Mouse (Mus musculus): ENCODE data around the gene Timp3.

DNA sequence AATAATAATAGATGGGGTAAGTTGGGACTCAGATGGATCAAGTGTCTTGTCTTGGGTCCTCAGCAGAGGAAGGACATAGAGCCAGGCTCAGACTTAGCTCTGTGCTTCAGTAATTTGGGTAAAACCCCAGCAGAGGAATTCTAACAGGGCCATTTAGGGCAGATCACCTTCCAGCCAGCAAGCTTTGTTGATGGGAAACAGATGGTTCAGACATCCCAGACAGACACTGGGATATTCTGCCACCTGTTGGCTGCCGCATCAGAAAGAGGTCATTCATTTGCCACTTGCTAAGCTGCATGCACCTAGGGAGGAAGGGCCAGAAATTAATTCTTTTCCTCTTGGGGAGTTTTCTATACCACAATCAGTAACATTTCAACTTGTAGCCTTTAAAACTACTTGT is 21.8 kb downstream of the Timp3 start:
- TF ChIP-seq CTCF (conservative IDR thresholded peaks at IDR 0.05; ENCODE audit: low read length) (no peak), NANOG (IDR thresholded peaks at IDR 0.05; ENCODE audit: borderline replicate concordance, low read length) (no peak), POU5F1 (IDR thresholded peaks at IDR 0.05; ENCODE audit: borderline replicate concordance, low read length) (no peak)

Data from E14TG2a.4 (cell line).